Mouse (Mus musculus) C2C12 (cell line): ENCODE measurements around the gene Tmem131l. TPM values are rescaled to one million over a fixed set of nuclear protein-coding genes. Genes with fewer than 3 reads are reported as not detected.

ENCODE experiments used
- H3K27me3 ChIP-seq: one replicate; pipeline ENCODE4 v1.6.1; 2011; ENCODE audit not compliant: control insufficient read depth, insufficient read depth, insufficient read length
- H3K36me3 ChIP-seq: one replicate; pipeline ENCODE4 v1.6.1; 2011; ENCODE audit not compliant: control insufficient read depth, insufficient read depth
- H3K4me3 ChIP-seq: one replicate; pipeline ENCODE4 v1.5.1; 2011; ENCODE audit warnings: mild to moderate bottlenecking, control low read depth; ENCODE audit not compliant: poor library complexity, insufficient read depth, severe bottlenecking
- H3K79me2 ChIP-seq: one replicate; pipeline ENCODE4 v1.6.1; 2011; ENCODE audit not compliant: control insufficient read depth, insufficient read depth
- H3K79me3 ChIP-seq: one replicate; pipeline ENCODE4 v1.6.1; 2011; ENCODE audit warnings: low read depth, control low read depth
- H3ac ChIP-seq: one replicate; pipeline ENCODE3; 2011; ENCODE audit warnings: low read depth; ENCODE audit not compliant: control insufficient read depth, insufficient read length
- CEBPB ChIP-seq: IDR thresholded peaks from one replicate; pipeline ENCODE4 v1.6.1; 2011; ENCODE audit warnings: low read depth, mild to moderate bottlenecking, control low read depth, moderate library complexity
- CTCF ChIP-seq: IDR thresholded peaks from one replicate; pipeline ENCODE4 v1.5.1; 2011; ENCODE audit not compliant: control insufficient read depth, insufficient read depth, insufficient read length
- FOSL1 ChIP-seq: IDR thresholded peaks from one replicate; pipeline ENCODE4 v1.8.0; 2011; ENCODE audit warnings: mild to moderate bottlenecking, low read length; ENCODE audit not compliant: poor library complexity, insufficient read depth, severe bottlenecking
- MAX ChIP-seq: IDR thresholded peaks from one replicate; pipeline ENCODE4 v1.6.1; 2011; ENCODE audit warnings: mild to moderate bottlenecking, control low read depth
- MYOD1 ChIP-seq: IDR thresholded peaks from one replicate; pipeline ENCODE4 v1.6.1; 2011; ENCODE audit warnings: low read depth; ENCODE audit not compliant: control insufficient read depth, insufficient read length
- MYOG ChIP-seq: IDR thresholded peaks from one replicate; pipeline ENCODE4 v1.6.1; 2011; ENCODE audit not compliant: control insufficient read depth, insufficient read length; ENCODE audit errors: extremely low read depth
- USF1 ChIP-seq: IDR thresholded peaks from one replicate; pipeline ENCODE4 v1.6.1; 2011; ENCODE audit warnings: low read depth, mild to moderate bottlenecking, control low read depth, moderate library complexity
- polyA plus RNA-seq: library from polyadenylated mRNA; unstranded; fragments of >200 nt; fragmentation: generic; extraction: Trizol; gene quantifications from one replicate; pipeline ENCODE4 v1.2.1, GENCODE M21; 2012; ENCODE audit warnings: missing spikeins

Gene Tmem131l
- polyA plus RNA-seq, 1 experiment, result 10.4 TPM

- no peak for TF ChIP-seq MYOD1
- no peak for TF ChIP-seq USF1
- TF ChIP-seq CEBPB, result no peak
- TF ChIP-seq FOSL1, result no peak
- no peak for TF ChIP-seq MAX
- TF ChIP-seq MYOG, result no peak
- no peak for TF ChIP-seq CTCF
- no peaks in the 10 kb centered on the region for H3K27me3 ChIP-seq
- no peak overlapping the region for H3ac ChIP-seq
- H3K4me3 ChIP-seq, result no peak overlapping the region
- H3K36me3 ChIP-seq, result no peaks in the 10 kb centered on the region
- H3K79me2 ChIP-seq, result peaks cover 4% of the 10 kb centered on the region
- H3K79me3 ChIP-seq, result peaks cover 1% of the 10 kb centered on the region
Measured at GRCm38 (mm10) chr3:83980231-83980872, 59.6 kb downstream of the Tmem131l start.

GRCm38 (mm10) chr3:83978497-83979410 lies 61.2 kb downstream of the Tmem131l start:
- H3K27me3 ChIP-seq, result no peaks in the 10 kb centered on the region
- no peaks in the 10 kb centered on the region for H3K36me3 ChIP-seq
- H3ac ChIP-seq, result no peak overlapping the region
- peaks cover 1% of the 10 kb centered on the region for H3K79me3 ChIP-seq
- no peak overlapping the region for H3K4me3 ChIP-seq
- no peak for TF ChIP-seq CEBPB
- H3K79me2 ChIP-seq, result peaks cover 4% of the 10 kb centered on the region

GRCm38 (mm10) chr3:83977817-83978216 lies 62.2 kb downstream of the Tmem131l start:
- no peaks in the 10 kb centered on the region for H3K27me3 ChIP-seq
- peaks cover 1% of the 10 kb centered on the region for H3K79me3 ChIP-seq
- no peak overlapping the region for H3ac ChIP-seq
- no peak overlapping the region for H3K4me3 ChIP-seq
- no peak for TF ChIP-seq CTCF
- no peak for TF ChIP-seq MYOD1
- no peak for TF ChIP-seq MYOG
- TF ChIP-seq USF1, result no peak
- no peak for TF ChIP-seq FOSL1
- no peak for TF ChIP-seq CEBPB
- no peak for TF ChIP-seq MAX
- H3K36me3 ChIP-seq, result no peaks in the 10 kb centered on the region
- H3K79me2 ChIP-seq, result peaks cover 4% of the 10 kb centered on the region

GRCm38 (mm10) chr3:83976161-83976560 lies 63.8 kb downstream of the Tmem131l start:
- H3K79me3 ChIP-seq, result peaks cover 1% of the 10 kb centered on the region
- no peaks in the 10 kb centered on the region for H3K27me3 ChIP-seq
- TF ChIP-seq CTCF (no peak), MAX (no peak)
- no peak overlapping the region for H3ac ChIP-seq
- H3K36me3 ChIP-seq, result no peaks in the 10 kb centered on the region
- H3K79me2 ChIP-seq, result peaks cover 4% of the 10 kb centered on the region
- H3K4me3 ChIP-seq, result no peak overlapping the region

GRCm38 (mm10) chr3:83973339-83973738 lies 66.6 kb downstream of the Tmem131l start:
- TF ChIP-seq CEBPB (no peak), MYOD1 (no peak), MAX (no peak), USF1 (no peak)
- Histone ChIP-seq H3K36me3 (no peaks in the 10 kb centered on the region), H3K79me2 (peaks cover 5% of the 10 kb centered on the region)

GRCm38 (mm10) chr3:83970629-83971028 lies 69.3 kb downstream of the Tmem131l start:
- TF ChIP-seq MYOD1 (no peak), FOSL1 (no peak), CEBPB (no peak), USF1 (no peak), CTCF (no peak), MYOG (no peak), MAX (no peak)
- H3ac ChIP-seq, result no peak overlapping the region
- H3K4me3 ChIP-seq, result no peak overlapping the region
- no peaks in the 10 kb centered on the region for H3K79me3 ChIP-seq
- no peaks in the 10 kb centered on the region for H3K36me3 ChIP-seq
- H3K79me2 ChIP-seq, result peaks cover 5% of the 10 kb centered on the region
- no peaks in the 10 kb centered on the region for H3K27me3 ChIP-seq

More at GRCm38 (mm10) chr3:83973339-83973738, 66.6 kb downstream of the Tmem131l start:
- no peak overlapping the region for H3ac ChIP-seq
- H3K27me3 ChIP-seq, result no peaks in the 10 kb centered on the region
- no peaks in the 10 kb centered on the region for H3K79me3 ChIP-seq
- H3K4me3 ChIP-seq, result no peak overlapping the region
